Mouse (Mus musculus) cerebellum, adult 2 months (tissue): Measurements from ENCODE around the gene 2210408I21Rik. TPM values are rescaled to one million over a fixed set of nuclear protein-coding genes. Genes with fewer than 3 reads are reported as not detected.

ENCODE experiments used
- DNase-seq, 2 experiments: peaks; one replicate each; pipeline ENCODE4 v3.0.0; 2021
- H3K27ac ChIP-seq: fragments of 200-500 bp; 2 replicates; pipeline ENCODE4 v1.5.1; 2012; ENCODE audit warnings: low read length, control low read depth, inconsistent platforms; ENCODE audit not compliant: insufficient read depth
- H3K27me3 ChIP-seq: fragments of 200-500 bp; 2 replicates; pipeline ENCODE4 v1.6.1; 2012; ENCODE audit warnings: inconsistent platforms, mild to moderate bottlenecking, low read length, moderate library complexity; ENCODE audit not compliant: control insufficient read depth, insufficient read depth
- H3K4me1 ChIP-seq: fragments of 200-500 bp; 2 replicates; pipeline ENCODE4 v1.6.1; 2011; ENCODE audit warnings: low read length; ENCODE audit not compliant: control insufficient read depth, insufficient read depth
- H3K4me3 ChIP-seq: fragments of 200-500 bp; replicated peaks from 2 replicates; pipeline ENCODE3; 2011; ENCODE audit warnings: mild to moderate bottlenecking, low read depth, low read length, control low read depth; ENCODE audit not compliant: insufficient read depth
- CTCF ChIP-seq: fragments of 200-500 bp; IDR thresholded peaks from 2 replicates; pipeline ENCODE4 v1.5.1; 2011; ENCODE audit warnings: low read depth, mild to moderate bottlenecking, control low read depth, low read length, moderate library complexity, borderline replicate concordance; ENCODE audit not compliant: insufficient read depth
- POLR2A ChIP-seq: fragments of 200-500 bp; IDR thresholded peaks from 2 replicates; pipeline ENCODE4 v1.6.1; 2011; ENCODE audit warnings: low read length, control low read depth, borderline replicate concordance; ENCODE audit not compliant: insufficient read depth
- WGBS: fragments of 180-500 bp; shearing (Covaris S2); methylation state at CpG from one replicate; pipeline ENCODE4 v1.1.7; 2018; 5-methylcytosine and 5-hydroxymethylcytosine counted together
- polyA plus RNA-seq: library from polyadenylated mRNA; depleted of rRNA; stranded (reverse); fragments of >200 nt; gene quantifications from 2 replicates; pipeline ENCODE4 v1.2.3, GENCODE M21; 2012

The 2210408I21Rik gene
- polyA plus RNA-seq, 1 experiment = 5.4 TPM

DNA sequence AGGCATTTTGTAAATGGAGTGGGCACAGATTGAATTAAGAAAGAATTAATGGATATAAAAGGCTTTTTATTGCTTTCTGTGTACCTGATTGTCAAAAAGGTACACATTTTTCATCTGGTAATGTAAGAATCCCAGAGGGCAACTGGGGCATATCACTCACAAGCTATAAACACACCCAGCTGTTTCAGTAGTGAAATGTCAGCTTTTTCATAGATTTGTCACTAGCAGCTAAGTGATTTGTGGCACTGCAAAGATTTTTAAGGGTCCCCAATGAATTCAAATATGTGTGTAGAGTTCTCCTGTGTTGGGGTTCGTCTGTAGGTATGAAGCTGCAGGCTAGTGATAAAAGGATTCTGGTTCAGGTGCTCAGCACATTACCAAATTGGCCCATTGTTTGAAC is 188.8 kb downstream of the 2210408I21Rik start:
- WGBS = 77% methylated on average over 1 of the region's 1 CpGs
- no peak overlapping the region for H3K4me3 ChIP-seq
- H3K4me1 ChIP-seq = no peaks in the 10 kb centered on the region
- TF ChIP-seq CTCF (no peak), POLR2A (no peak)
- DNase-seq = no peak
- no peaks in the 10 kb centered on the region for H3K27me3 ChIP-seq
- H3K27ac ChIP-seq = no peak overlapping the region

- no peak for DNase-seq
- Histone ChIP-seq H3K27ac (no peak overlapping the region), H3K4me1 (no peaks in the 10 kb centered on the region), H3K4me3 (no peak overlapping the region), H3K27me3 (no peaks in the 10 kb centered on the region)
- no peak for TF ChIP-seq POLR2A
- no peak for TF ChIP-seq CTCF
- WGBS = 85% methylated on average over 5 of the region's 5 CpGs
These were observed 191.0 kb downstream of the 2210408I21Rik start for GRCm38 (mm10) chr13:77326174-77326959.

DNA sequence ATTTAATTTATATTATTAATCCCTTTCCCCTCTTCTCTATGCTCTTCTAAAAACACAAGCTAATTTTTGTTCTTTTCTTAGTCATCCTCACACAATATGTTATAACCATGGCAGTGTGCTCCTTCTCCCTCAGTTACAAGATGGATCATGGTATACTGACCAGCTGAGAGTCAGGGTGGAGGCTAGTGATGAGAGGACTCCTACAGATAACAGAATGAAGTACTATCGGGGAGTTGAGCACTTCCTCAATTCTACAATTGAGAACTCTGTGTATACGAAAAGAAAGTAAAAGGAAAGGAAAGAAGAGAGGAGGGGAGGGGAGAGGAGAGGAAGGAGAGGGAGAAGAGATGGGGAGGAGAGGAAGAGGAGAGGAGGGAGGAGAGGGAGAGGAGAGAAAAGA is 206.8 kb downstream of the 2210408I21Rik start:
- H3K4me3 ChIP-seq = no peak overlapping the region
- 0 out of 2 replicates have a peak, but pooled peaks cover 2% of the 10 kb centered on the region for H3K4me1 ChIP-seq
- no peak for DNase-seq
- H3K27me3 ChIP-seq = no peaks in the 10 kb centered on the region
- TF ChIP-seq POLR2A = no peak
- no peak for TF ChIP-seq CTCF
- 94% methylated on average over 2 of the region's 2 CpGs for WGBS
- no peak overlapping the region for H3K27ac ChIP-seq

GRCm38 (mm10) chr13:77385448-77385970 is 250.2 kb downstream of the 2210408I21Rik start:
- no peak for DNase-seq
- Histone ChIP-seq H3K4me1 (no peaks in the 10 kb centered on the region), H3K27me3 (no peaks in the 10 kb centered on the region), H3K4me3 (no peak overlapping the region), H3K27ac (no peak overlapping the region)
- 74% methylated on average over 3 of the region's 3 CpGs for whole genome bisulfite sequencing
- TF ChIP-seq CTCF (no peak), POLR2A (no peak)

- no peaks in the 10 kb centered on the region for H3K27me3 ChIP-seq
- 88% methylated on average over 4 of the region's 4 CpGs for WGBS
- no peak overlapping the region for H3K27ac ChIP-seq
- no peak overlapping the region for H3K4me3 ChIP-seq
- DNase-seq = no peak
- no peaks in the 10 kb centered on the region for H3K4me1 ChIP-seq
- TF ChIP-seq POLR2A (no peak), CTCF (no peak)
These were observed 250.7 kb downstream of the 2210408I21Rik start for GRCm38 (mm10) chr13:77386001-77386400.

- DNase-seq = no peak
- no peak for TF ChIP-seq POLR2A
- no peak for TF ChIP-seq CTCF
- Histone ChIP-seq H3K27me3 (no peaks in the 10 kb centered on the region), H3K4me1 (no peaks in the 10 kb centered on the region), H3K27ac (no peak overlapping the region), H3K4me3 (no peak overlapping the region)
- WGBS = 67% methylated on average over 4 of the region's 4 CpGs
These were observed 252.8 kb downstream of the 2210408I21Rik start for GRCm38 (mm10) chr13:77388148-77388547.

DNA sequence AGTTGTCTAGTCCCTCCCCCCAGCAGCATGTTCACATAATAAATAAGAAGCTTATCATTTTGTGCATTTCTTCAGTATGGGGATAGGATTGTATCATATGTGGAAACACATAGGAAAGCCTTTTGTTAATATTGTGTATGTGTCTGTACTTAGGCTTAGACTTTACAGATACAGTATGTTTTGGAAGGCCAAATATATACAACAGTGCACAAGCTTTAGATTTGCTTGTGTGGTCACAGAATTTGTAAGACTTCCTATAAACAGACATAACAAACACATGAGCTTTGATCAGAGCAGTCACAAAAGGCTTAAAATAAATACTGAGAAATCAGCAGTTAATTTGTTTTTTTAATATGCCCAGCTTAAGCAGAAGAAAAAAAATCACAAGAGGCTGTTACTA is 253.9 kb downstream of the 2210408I21Rik start:
- Histone ChIP-seq H3K27me3 (no peaks in the 10 kb centered on the region), H3K4me3 (no peak overlapping the region), H3K4me1 (no peaks in the 10 kb centered on the region), H3K27ac (no peak overlapping the region)
- no peak for DNase-seq
- TF ChIP-seq POLR2A (no peak), CTCF (no peak)

DNA sequence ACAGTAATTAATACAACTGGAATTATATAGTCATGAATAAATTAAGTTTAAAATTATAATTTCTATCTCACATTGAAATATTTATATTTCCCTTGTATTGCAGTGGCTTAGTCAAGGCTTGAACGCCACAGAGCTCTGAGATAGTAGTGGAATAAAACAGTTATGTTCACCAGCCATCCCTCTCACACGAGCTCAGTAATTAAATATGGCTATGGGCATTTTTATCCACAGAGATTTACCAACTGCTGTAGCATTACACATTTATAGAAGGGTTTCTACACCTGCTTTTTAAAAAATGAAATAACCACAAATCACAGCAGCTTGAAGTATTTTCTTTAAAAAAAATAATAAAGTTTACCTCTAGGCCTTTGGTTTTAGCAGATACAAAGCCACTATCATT is 261.0 kb downstream of the 2210408I21Rik start:
- no peak for TF ChIP-seq CTCF
- no peak for TF ChIP-seq POLR2A
- no peak for DNase-seq
- Histone ChIP-seq H3K4me1 (no peaks in the 10 kb centered on the region), H3K27me3 (no peaks in the 10 kb centered on the region), H3K4me3 (no peak overlapping the region), H3K27ac (no peak overlapping the region)
- WGBS = 86% methylated on average over 2 of the region's 2 CpGs
